Mouse (Mus musculus) ES-E14 (cell line): ENCODE results near the gene Ankmy1. TPM values are rescaled to one million over a fixed set of nuclear protein-coding genes. Genes with fewer than 3 reads are reported as not detected.

Source experiments
- DNase-seq: peaks from one replicate; pipeline ENCODE4 v3.0.0-alpha.2; 2013; ENCODE audit warnings: low read depth, low spot score
- H3K27ac ChIP-seq: 2 replicates; pipeline ENCODE4 v1.5.1; 2012; ENCODE audit warnings: low read depth, mild to moderate bottlenecking, low read length, moderate library complexity, mixed read lengths; ENCODE audit not compliant: poor library complexity, insufficient read depth, severe bottlenecking
- H3K36me3 ChIP-seq: 2 replicates; pipeline ENCODE4 v1.6.1; 2012; ENCODE audit warnings: mild to moderate bottlenecking, low read length, moderate library complexity, mixed read lengths; ENCODE audit not compliant: control insufficient read depth, poor library complexity, insufficient read depth, severe bottlenecking
- H3K4me1 ChIP-seq, 2 experiments: fragments of 150-350 bp in 1 of 2; sonication (generic) in 1 of 2; 2 replicates each; pipeline ENCODE4 v1.6.1; 2012; ENCODE audit warnings: low read length in 2 of 2, mild to moderate bottlenecking in 1 of 2, mixed read lengths in 1 of 2; ENCODE audit not compliant: control insufficient read depth in 2 of 2, insufficient read depth in 2 of 2, poor library complexity in 1 of 2
- H3K4me3 ChIP-seq, 2 experiments: fragments of 150-350 bp in 1 of 2; sonication (generic) in 1 of 2; 2 replicates each; pipeline ENCODE4 v1.5.1; 2012; ENCODE audit warnings: low read length in 2 of 2, low read depth in 1 of 2, mild to moderate bottlenecking in 1 of 2, mixed read lengths in 1 of 2; ENCODE audit not compliant: insufficient read depth in 1 of 2, poor library complexity in 1 of 2, severe bottlenecking in 1 of 2
- H3K9ac ChIP-seq: 2 replicates; pipeline ENCODE4 v1.6.1; 2012; ENCODE audit warnings: low read depth, mild to moderate bottlenecking, low read length, mixed read lengths; ENCODE audit not compliant: poor library complexity, insufficient read depth, severe bottlenecking
- H3K9me3 ChIP-seq: fragments of 150-350 bp; sonication (generic); 2 replicates; pipeline ENCODE4 v1.6.1; 2012; ENCODE audit warnings: low read depth, mild to moderate bottlenecking, low read length; ENCODE audit not compliant: control insufficient read depth, insufficient read depth
- CHD2 ChIP-seq: IDR thresholded peaks from 2 replicates; pipeline ENCODE4 v1.6.1; 2014; ENCODE audit warnings: mild to moderate bottlenecking, low read depth, low read length, inconsistent platforms
- HCFC1 ChIP-seq: IDR thresholded peaks from 2 replicates; pipeline ENCODE4 v1.6.1; 2012; ENCODE audit warnings: low read length, inconsistent platforms, borderline replicate concordance; ENCODE audit not compliant: insufficient read depth
- MAFK ChIP-seq: IDR thresholded peaks from 2 replicates; pipeline ENCODE4 v1.6.1; 2014; ENCODE audit warnings: mild to moderate bottlenecking, low read depth, low read length, inconsistent platforms; ENCODE audit not compliant: insufficient read depth
- ZC3H11A ChIP-seq: IDR thresholded peaks from 2 replicates; pipeline ENCODE4 v1.6.1; 2012; ENCODE audit warnings: low read depth, mild to moderate bottlenecking, inconsistent platforms, low read length, borderline replicate concordance
- ZNF384 ChIP-seq: IDR thresholded peaks from 2 replicates; pipeline ENCODE4 v1.6.1; 2012; ENCODE audit warnings: low read depth, low read length, inconsistent platforms
- in situ Hi-C, 2 experiments: fragments of 600-800 bp; cut with MboI; formaldehyde crosslinking; loops; one replicate each; pipeline ENCODE4 v1.15.1; 2025; ENCODE audit warnings: low sequenced_read_pairs in 2 of 2, inconsistent platforms in 1 of 2; ENCODE audit not compliant: unreplicated experiment in 2 of 2
- total RNA-seq: library from RNA; depleted of rRNA; stranded (reverse); fragments of 300-350 nt; gene quantifications from 2 replicates; pipeline ENCODE4 v1.2.3, GENCODE M21; 2012

Gene Ankmy1
- total RNA-seq, 1 experiment: 0.71 TPM

- peaks cover 28% of the 10 kb centered on the region; the same call in 1 of the 2 replicates for H3K36me3 ChIP-seq
- in situ Hi-C loops: no loop called here
- TF ChIP-seq HCFC1 (no peak), CHD2 (no peak), ZNF384 (no peak), ZC3H11A (no peak), MAFK (no peak)
Observed at GRCm38 (mm10) chr1:92943219-92943989, 40.7 kb upstream of the Ankmy1 start.

GRCm38 (mm10) chr1:92939746-92940145 lies 37.0 kb upstream of the Ankmy1 start:
- Histone ChIP-seq H3K4me1 (no peaks in the 10 kb centered on the region; a peak in 1 of 4 replicates), H3K9me3 (no peaks in the 10 kb centered on the region), H3K4me3 (no peak overlapping the region), H3K27ac (no peak overlapping the region), H3K9ac (no peak overlapping the region), H3K36me3 (peaks cover 20% of the 10 kb centered on the region; the same call in 1 of the 2 replicates)
- no peak for DNase-seq
- in situ Hi-C loops: no loop called here
- TF ChIP-seq MAFK: no peak

More at GRCm38 (mm10) chr1:92943219-92943989, 40.7 kb upstream of the Ankmy1 start:
- no peak overlapping the region for H3K4me3 ChIP-seq
- no peaks in the 10 kb centered on the region for H3K9me3 ChIP-seq
- no peak for DNase-seq
- no peak overlapping the region for H3K9ac ChIP-seq
- no peaks in the 10 kb centered on the region for H3K4me1 ChIP-seq
- no peak overlapping the region for H3K27ac ChIP-seq

DNA sequence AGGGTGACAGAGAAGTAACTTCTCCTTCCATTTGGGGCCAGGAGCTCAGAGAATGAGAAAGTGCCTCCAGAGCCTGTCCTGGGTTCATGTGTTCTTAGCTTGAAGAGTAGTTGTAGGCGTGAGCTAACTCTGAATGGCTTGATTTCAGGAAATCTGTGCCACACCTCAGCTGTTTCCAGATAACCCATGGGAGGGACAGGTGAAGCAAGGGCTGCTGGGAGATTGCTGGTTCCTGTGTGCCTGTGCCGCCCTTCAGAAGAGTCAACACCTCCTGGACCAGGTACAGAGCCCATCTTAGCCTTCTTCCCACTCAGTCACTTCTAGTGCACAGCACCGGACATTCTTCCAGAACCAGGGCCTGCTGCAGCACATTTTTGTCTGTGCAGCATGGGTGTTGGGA lies 35.1 kb upstream of the Ankmy1 start:
- Histone ChIP-seq H3K4me1 (peaks cover 0 to 3% of the 10 kb centered on the region in 2 experiments; a peak in 1 of 4 replicates), H3K9me3 (no peaks in the 10 kb centered on the region), H3K4me3 (no peak overlapping the region), H3K36me3 (peaks cover 15% of the 10 kb centered on the region; the same call in 1 of the 2 replicates), H3K9ac (no peak overlapping the region), H3K27ac (no peak overlapping the region)
- TF ChIP-seq CHD2 (no peak), ZNF384 (no peak), HCFC1 (no peak)
- in situ Hi-C loops: no loop called here
- DNase-seq: no peak

DNA sequence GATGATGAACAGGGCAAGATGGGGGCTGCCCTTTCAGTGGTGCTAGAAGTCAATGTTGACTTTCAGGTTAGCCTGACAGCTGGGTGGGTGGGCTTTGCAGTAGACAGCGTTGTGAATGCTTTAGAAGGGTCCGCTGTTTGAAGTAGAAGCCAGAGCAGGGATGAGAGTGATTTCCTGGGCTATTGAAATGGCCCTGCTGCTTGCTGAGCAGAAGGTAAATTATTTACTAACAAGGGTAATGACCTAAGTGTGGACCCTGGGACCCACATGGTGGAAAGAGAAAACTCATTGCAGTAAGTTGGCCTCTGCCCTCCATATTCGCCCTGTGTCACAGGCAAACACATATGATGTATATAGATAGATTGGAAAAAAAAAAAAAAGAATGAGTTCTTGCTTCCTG lies 33.8 kb upstream of the Ankmy1 start:
- TF ChIP-seq ZC3H11A (no peak), ZNF384 (no peak), HCFC1 (no peak), MAFK (no peak), CHD2 (no peak)
- no peak for DNase-seq
- Histone ChIP-seq H3K36me3 (peaks cover 15% of the 10 kb centered on the region; the same call in 1 of the 2 replicates), H3K9ac (no peak overlapping the region), H3K4me1 (peaks cover 0 to 3% of the 10 kb centered on the region in 2 experiments; a peak in 1 of 4 replicates), H3K9me3 (no peaks in the 10 kb centered on the region), H3K27ac (no peak overlapping the region), H3K4me3 (no peak overlapping the region)
- in situ Hi-C loops: no loop called here

GRCm38 (mm10) chr1:92935977-92936376 lies 33.3 kb upstream of the Ankmy1 start:
- in situ Hi-C loops: no loop called here
- no peak for DNase-seq
- Histone ChIP-seq H3K9ac (no peak overlapping the region), H3K27ac (no peak overlapping the region), H3K9me3 (no peaks in the 10 kb centered on the region), H3K36me3 (peaks cover 14% of the 10 kb centered on the region; the same call in 1 of the 2 replicates), H3K4me1 (peaks cover 0 to 3% of the 10 kb centered on the region in 2 experiments; a peak in 1 of 4 replicates), H3K4me3 (no peak overlapping the region)
- no peak for TF ChIP-seq MAFK
- no peak for TF ChIP-seq ZNF384
- TF ChIP-seq CHD2: no peak
- no peak for TF ChIP-seq HCFC1
